Comparison of ENCODE assay signal across 8 mouse cellular contexts in the genomic region with DNA sequence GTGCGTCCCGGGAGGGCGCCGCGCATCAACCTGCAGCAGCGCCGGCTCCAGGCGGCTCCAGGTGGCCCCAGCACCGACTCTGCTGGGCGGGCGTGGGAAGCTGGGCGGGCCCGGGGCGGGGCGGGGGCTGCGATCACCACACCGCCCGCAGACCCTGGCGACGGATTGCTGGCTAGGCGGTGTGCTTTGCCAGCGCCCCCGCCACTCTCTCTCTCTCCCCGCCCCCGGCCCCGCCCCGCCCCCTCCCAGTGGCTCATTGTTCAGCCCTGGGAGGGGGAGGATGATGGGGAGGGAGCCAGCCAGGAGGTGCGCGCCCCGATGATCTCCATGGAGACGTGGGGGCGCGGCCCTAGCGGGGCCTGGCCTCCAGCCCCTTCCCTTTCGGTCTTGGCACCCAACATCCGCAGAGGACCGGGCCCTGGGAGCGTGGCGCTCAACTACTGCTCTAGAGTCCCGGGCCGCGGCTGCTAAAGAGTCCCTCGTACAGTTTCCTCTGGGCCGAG. TPM values are rescaled to one million over a fixed set of nuclear protein-coding genes. Genes with fewer than 3 reads are reported as not detected.
DNase-seq lines count a peak whose midpoint lies in the region; ATAC-seq lines count a peak whose summit lies in the region.

No protein-coding gene starts in this region.

- peaks cover 33% of the 10 kb centered on the region for H3K27me3 ChIP-seq in kidney, embryonic 15.5 days

- under 1% methylated on average over 44 of the region's 44 CpGs for WGBS in kidney, embryonic 15.5 days

- peak; percentile 93 for DNase-seq in CD4-positive, CD25-positive, alpha-beta regulatory T cell, adult 2 months (ENCODE audit: low read depth, low spot score)
- DNase-seq in WW6 (ENCODE audit: low read depth, low spot score): peak; percentile 82
- DNase-seq in forelimb bud, embryonic 11.5 days (ENCODE audit: low read depth, low spot score): peak; percentile 66
- DNase-seq in lung, postnatal 14 days: peak; percentile 57
- peak; percentile 85 for DNase-seq in retina, postnatal 1 day
- no peak for DNase-seq in urinary bladder, adult 18-20 months (ENCODE audit: low spot score in 2 of 2)
- no peak for DNase-seq in cerebellum, adult 11-12 months

- peaks cover 7% of the 10 kb centered on the region for H3K9me3 ChIP-seq in kidney, embryonic 15.5 days (replicated peaks)

- H3K36me3 ChIP-seq in kidney, embryonic 15.5 days: peaks cover 21% of the 10 kb centered on the region

- ATAC-seq in kidney, embryonic 15.5 days (replicated peaks; ENCODE audit: low FRiP score): peak; percentile 86

- H3K4me1 ChIP-seq in kidney, embryonic 15.5 days: peaks cover 59% of the 10 kb centered on the region

- H3K9ac ChIP-seq in kidney, embryonic 15.5 days: peak overlapping the region; percentile 77

- H3K4me3 ChIP-seq in kidney, embryonic 15.5 days (replicated peaks): peak overlapping the region; percentile 72

- H3K27ac ChIP-seq in kidney, embryonic 15.5 days: peak overlapping the region; percentile 94

- H3K4me2 ChIP-seq in kidney, embryonic 15.5 days: peak overlapping the region; percentile 91

RNA-seq across cellular contexts. Expression of a gene that starts 0.5 kb away (rescaled TPM):
- polyA plus RNA-seq in kidney, embryonic 15.5 days (2015; fragmentation: Nextera tagmentation; extraction: Ambion mirVana): 3.7 and 3.9 TPM in 2 replicates

RNA-seq across cellular contexts. Expression of a gene that starts 23.4 kb away (rescaled TPM):
- polyA plus RNA-seq in kidney, embryonic 15.5 days (2015; fragmentation: Nextera tagmentation; extraction: Ambion mirVana): 14.1 and 17.4 TPM in 2 replicates

Comparison
In these comparisons a context has a peak if more than half of its experiments do, and no peak if none do; other contexts are left out.
1. DNase-seq: peak in CD4-positive, CD25-positive, alpha-beta regulatory T cell, adult 2 months (single experiment), WW6 (single experiment), forelimb bud, embryonic 11.5 days (single experiment), lung, postnatal 14 days (single experiment) and retina, postnatal 1 day (single experiment); none in urinary bladder, adult 18-20 months (0 of 2) and cerebellum, adult 11-12 months (single experiment).